Mouse (Mus musculus) liver, embryonic 15.5 days (tissue): ENCODE results near the gene Naa35. TPM values are rescaled to one million over a fixed set of nuclear protein-coding genes. Genes with fewer than 3 reads are reported as not detected.

Experiments used
- ATAC-seq: fragments of 200-750 bp; cut with Nextera tagmentation; 2 replicates; pipeline ENCODE4 v1.8.0; 2017; ENCODE audit warnings: moderate number of reproducible peaks, mild to moderate bottlenecking, moderate library complexity; ENCODE audit not compliant: insufficient read depth
- H3K27ac ChIP-seq: fragments of 300-500 bp; sonication (generic); replicated peaks from 2 replicates; pipeline ENCODE4 v1.5.1; 2015; ENCODE audit warnings: mild to moderate bottlenecking, inconsistent platforms
- H3K27me3 ChIP-seq: fragments of 300-500 bp; sonication (generic); 2 replicates; pipeline ENCODE4 v1.6.1; 2015; ENCODE audit warnings: mild to moderate bottlenecking, inconsistent platforms
- H3K36me3 ChIP-seq: fragments of 300-500 bp; sonication (generic); replicated peaks from 2 replicates; pipeline ENCODE4 v1.6.1; 2015; ENCODE audit warnings: moderate library complexity, mild to moderate bottlenecking, inconsistent platforms
- H3K4me1 ChIP-seq: fragments of 300-500 bp; sonication (generic); replicated peaks from 2 replicates; pipeline ENCODE4 v1.6.1; 2015; ENCODE audit warnings: inconsistent platforms
- H3K4me2 ChIP-seq: fragments of 300-500 bp; sonication (generic); 2 replicates; pipeline ENCODE4 v1.6.1; 2015; ENCODE audit warnings: moderate library complexity, mild to moderate bottlenecking, inconsistent platforms
- H3K4me3 ChIP-seq: fragments of 300-500 bp; sonication (generic); replicated peaks from 2 replicates; pipeline ENCODE4 v1.5.1; 2015; ENCODE audit warnings: mild to moderate bottlenecking, inconsistent platforms
- H3K9ac ChIP-seq: fragments of 300-500 bp; sonication (generic); 2 replicates; pipeline ENCODE4 v1.6.1; 2015; ENCODE audit warnings: moderate library complexity, mild to moderate bottlenecking, inconsistent platforms
- H3K9me3 ChIP-seq: fragments of 300-500 bp; sonication (generic); replicated peaks from 2 replicates; pipeline ENCODE4 v1.6.1; 2016; ENCODE audit warnings: inconsistent platforms
- WGBS: fragments of 180-500 bp; shearing (Covaris S2); methylation state at CpG from one replicate; pipeline ENCODE4 v1.1.7; 2015; ENCODE audit warnings: mixed read lengths; ENCODE audit not compliant: insufficient replicate concordance; 5-methylcytosine and 5-hydroxymethylcytosine counted together
- polyA plus RNA-seq: library from polyadenylated mRNA; unstranded; fragments of >200 nt; fragmentation: Nextera tagmentation; extraction: Ambion mirVana; gene quantifications from 2 replicates; pipeline ENCODE4 v1.2.1, GENCODE M21; 2015

The Naa35 gene
- polyA plus RNA-seq, 1 experiment from 2014 or later = 26.5 TPM

DNA sequence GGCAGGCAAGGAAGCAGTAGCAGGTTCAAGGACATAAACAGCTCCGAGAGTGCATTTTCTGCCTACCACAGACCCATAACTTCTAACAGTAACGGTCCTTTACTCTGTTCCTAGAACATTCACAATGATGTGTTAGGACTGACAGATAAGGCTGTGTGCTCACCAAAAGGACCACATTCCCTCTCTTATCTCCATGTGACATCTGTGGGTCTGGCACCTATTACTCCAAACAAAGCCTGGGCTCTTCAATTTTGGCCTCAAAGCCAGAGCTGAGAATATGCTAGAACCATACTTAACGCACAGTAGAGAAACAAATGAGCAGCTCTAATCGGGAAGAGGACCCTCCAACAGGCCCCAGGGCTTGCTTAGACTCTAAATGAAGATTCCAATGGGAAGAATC, 94.8 kb downstream of the Naa35 start:
- Histone ChIP-seq H3K36me3 (no peaks in the 10 kb centered on the region), H3K9me3 (no peaks in the 10 kb centered on the region), H3K27me3 (peaks cover 8% of the 10 kb centered on the region), H3K9ac (no peak overlapping the region; the same call in 1 of the 2 replicates), H3K4me1 (peaks cover 45% of the 10 kb centered on the region), H3K4me3 (no peak overlapping the region), H3K27ac (no peak overlapping the region), H3K4me2 (no peak overlapping the region)
- no peak for ATAC-seq
- 13% methylated on average over 4 of the region's 4 CpGs for WGBS

DNA sequence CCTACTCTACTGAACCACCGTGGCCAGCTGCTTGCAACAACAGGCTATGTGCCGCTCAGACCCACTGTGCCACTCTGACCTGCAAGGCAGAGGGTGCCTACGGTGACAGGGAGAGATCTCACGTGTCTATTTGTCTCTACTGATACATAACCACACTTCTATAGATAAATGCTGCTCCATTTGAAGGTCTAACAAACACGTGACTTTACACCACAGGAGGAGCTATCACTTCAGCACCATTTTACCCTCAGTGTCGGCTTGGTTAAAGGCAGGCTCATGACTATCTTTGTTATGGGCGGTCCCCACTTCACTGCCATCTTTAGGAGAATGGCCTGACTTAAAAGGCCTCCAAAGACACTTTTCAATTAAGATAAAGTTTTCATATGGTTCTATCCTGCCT, 97.6 kb downstream of the Naa35 start:
- peak overlapping the region; percentile 28; the same call in 1 of the 2 replicates for H3K4me2 ChIP-seq
- 11% methylated on average over 7 of the region's 7 CpGs for WGBS
- peak; percentile 20; the same call in 1 of the 2 replicates for ATAC-seq
- H3K4me3 ChIP-seq = no peak overlapping the region
- H3K4me1 ChIP-seq = peaks cover 29% of the 10 kb centered on the region
- no peak overlapping the region for H3K9ac ChIP-seq
- H3K27me3 ChIP-seq = peaks cover 8% of the 10 kb centered on the region
- H3K36me3 ChIP-seq = no peaks in the 10 kb centered on the region
- H3K27ac ChIP-seq = no peak overlapping the region
- no peaks in the 10 kb centered on the region for H3K9me3 ChIP-seq

DNA sequence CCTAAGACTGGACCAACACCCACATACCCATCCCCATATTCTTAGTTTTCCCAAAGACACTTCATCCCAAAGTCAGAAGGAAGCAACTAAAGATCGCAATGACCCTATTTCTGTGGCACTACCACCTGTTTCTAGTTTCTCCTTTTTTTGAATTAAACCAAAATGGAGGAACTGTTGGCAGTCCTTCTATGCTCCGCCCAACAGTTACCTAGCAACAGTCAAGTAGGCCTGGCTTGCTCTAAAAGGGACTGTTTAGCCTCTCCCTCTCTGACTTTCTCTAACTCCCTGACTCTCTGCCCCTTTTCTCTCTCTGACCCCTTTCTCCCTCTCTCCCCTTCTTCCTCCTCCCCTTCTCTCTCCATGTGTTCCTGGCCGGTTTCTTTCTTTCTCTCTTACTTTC, 100.2 kb downstream of the Naa35 start:
- H3K4me3 ChIP-seq = no peak overlapping the region
- H3K27ac ChIP-seq = no peak overlapping the region
- WGBS = 72% methylated on average over 3 of the region's 3 CpGs
- no peak overlapping the region for H3K4me2 ChIP-seq
- H3K27me3 ChIP-seq = peaks cover 13% of the 10 kb centered on the region
- H3K9ac ChIP-seq = no peak overlapping the region
- H3K4me1 ChIP-seq = peaks cover 10% of the 10 kb centered on the region
- no peak for ATAC-seq
- no peaks in the 10 kb centered on the region for H3K36me3 ChIP-seq
- no peaks in the 10 kb centered on the region for H3K9me3 ChIP-seq

Other genes with a start within 250 kb of the Naa35 start
- 6.7 and 7.5 TPM in 2 replicates for gene Agtpbp1, start within 50 bp of the Naa35 start, polyA plus RNA-seq
- gene Golm1, start 90.6 kb downstream of the Naa35 start, polyA plus RNA-seq = 39.8 and 41.9 TPM in 2 replicates
- gene 4921517D22Rik, start 108.8 kb downstream of the Naa35 start, polyA plus RNA-seq = not detected in 2 replicates
- gene Spata31d1a, start 125.1 kb downstream of the Naa35 start, polyA plus RNA-seq = not detected in 2 replicates
- 0.02 TPM in 1 of 2 replicates, not detected in the other for gene Spata31d1b, start 127.0 kb downstream of the Naa35 start, polyA plus RNA-seq
- gene Spata31d1d, start 146.5 kb downstream of the Naa35 start, polyA plus RNA-seq = not detected in 2 replicates
- not detected in 2 replicates for gene 1700014D04Rik, start 161.5 kb downstream of the Naa35 start, polyA plus RNA-seq
- gene Isca1, start 184.6 kb downstream of the Naa35 start, polyA plus RNA-seq = 231 and 236 TPM in 2 replicates
- gene Gm49354, start 197.0 kb downstream of the Naa35 start, polyA plus RNA-seq = not detected in 2 replicates
- 57.2 and 60.4 TPM in 2 replicates for gene Tut7, start 237.9 kb downstream of the Naa35 start, polyA plus RNA-seq